Mouse (Mus musculus) bone marrow, adult 2 months (tissue): ENCODE data around the gene Hoxd10.

Source experiments
- CTCF ChIP-seq: fragments of 200-500 bp; IDR thresholded peaks from 2 replicates; pipeline ENCODE4 v1.5.1; 2011; ENCODE audit warnings: low read length, control low read depth; ENCODE audit not compliant: control insufficient read depth, insufficient read depth
- POLR2A ChIP-seq: fragments of 200-500 bp; IDR thresholded peaks from 2 replicates; pipeline ENCODE4 v1.6.1; 2011; ENCODE audit warnings: low read depth, mild to moderate bottlenecking, control low read depth, low read length, borderline replicate concordance; ENCODE audit not compliant: control insufficient read depth

DNA sequence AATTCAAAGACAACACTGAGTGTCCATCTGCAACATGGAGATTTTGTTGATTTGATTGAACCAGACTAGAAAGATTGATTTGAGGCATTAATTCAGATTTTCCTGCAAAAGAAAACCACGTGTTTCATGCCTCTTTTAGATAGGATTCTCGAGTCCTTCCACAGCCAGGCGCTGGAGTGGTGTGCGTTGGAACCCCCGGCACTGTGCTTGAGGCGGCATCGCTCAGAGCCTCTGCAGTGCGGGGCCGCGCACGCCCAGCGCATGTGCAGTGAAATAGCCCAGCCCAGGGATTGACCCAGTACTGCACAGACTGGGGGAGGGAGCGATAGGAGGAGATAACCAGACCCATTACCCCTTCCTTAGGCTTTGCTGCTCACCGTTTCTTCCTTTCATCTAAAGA is 23.2 kb downstream of the Hoxd10 start:
- TF ChIP-seq CTCF: no peak
- TF ChIP-seq POLR2A: no peak
